Mouse (Mus musculus): Measurements from ENCODE around the gene Rpf2.

DNA sequence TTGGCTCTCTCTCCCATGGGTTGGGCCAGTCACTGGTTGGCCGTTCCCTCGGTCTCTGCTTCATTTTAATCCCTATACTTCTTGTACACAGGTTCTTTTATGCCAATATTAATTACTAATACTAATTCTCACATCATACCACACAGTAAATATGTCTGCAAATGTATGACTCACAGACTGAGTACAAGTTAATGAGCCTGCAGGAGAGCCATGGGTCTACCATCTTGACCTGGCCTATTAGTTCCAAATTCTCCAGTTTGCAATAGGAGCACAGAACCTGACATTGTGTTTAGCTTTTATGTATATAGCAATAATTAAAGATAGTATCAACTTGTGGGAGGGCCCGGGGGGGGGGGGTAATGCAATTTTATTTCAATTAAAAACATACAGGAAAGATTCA lies 38.2 kb upstream of the Rpf2 start:
- TF ChIP-seq EP300 (IDR thresholded peaks at IDR 0.05; ENCODE audit: low read depth): no peak
- no peak for TF ChIP-seq CTCF (IDR thresholded peaks at IDR 0.05; ENCODE audit: low read depth)

All from liver, embryonic 14.5 days (tissue).